10 mouse cellular contexts compared by ENCODE assay signal in genomic region chr10:3325447-3325846, GRCm38 (mm10). TPM values are rescaled to one million over a fixed set of nuclear protein-coding genes. Genes with fewer than 3 reads are reported as not detected.
DNase-seq lines count a peak whose midpoint lies in the region; ATAC-seq and TF ChIP-seq lines count a peak whose summit lies in the region.
"Had no signal": no experiment of that assay in that cellular context is flagged by ENCODE, and none has a peak within 500 bp of the region (broad histone marks: within the 10 kb centered on the region; RNA-seq: fewer than 3 reads in every experiment).

No protein-coding gene starts in this region.

- no peak overlapping the region for H3K4me3 ChIP-seq in layer of hippocampus, adult 2 months
- H3K4me3 ChIP-seq: stomach, embryonic 15.5 days had no signal

- no peak for DNase-seq in layer of hippocampus, adult 2 months (ENCODE audit: low spot score in 2 of 2)
- no peak for DNase-seq in layer of hippocampus, adult 8-10 months (ENCODE audit: low spot score in 2 of 2)
- DNase-seq in Patski (ENCODE audit: low read depth, low spot score): no peak
- DNase-seq in brain, embryonic 14.5 days (ENCODE audit: low read depth): peak; percentile 10
- peak; percentile 48 for DNase-seq in lung, postnatal 14 days
- DNase-seq in spleen, adult 12 weeks (ENCODE audit: low spot score): no peak
- DNase-seq in layer of hippocampus, postnatal 25 days (ENCODE audit: extremely low spot score in 1 of 2, low spot score in 1 of 2): no peak

- CTCF ChIA-PET in Patski (lab: Charles Lee): interaction anchor here (1.0 kb wide), 1 partner anchor 11 kb away, joined by 3 read pairs; no protein-coding TSS in a partner anchor

- peak; percentile 18 for ATAC-seq in Patski
- ATAC-seq: forebrain, embryonic 16.5 days had no signal

- peak; percentile 65 for TF ChIP-seq CTCF in layer of hippocampus, adult 2 months (conservative IDR thresholded peaks at IDR 0.05)
- TF ChIP-seq CTCF in Patski (IDR thresholded peaks at IDR 0.05): peak; percentile 92
- no peak for TF ChIP-seq CTCF in brain, embryonic 14.5 days (IDR thresholded peaks at IDR 0.05; ENCODE audit: borderline replicate concordance, extremely low read depth, insufficient read depth, insufficient read length)

- in situ Hi-C loops in Patski (cut with MboI; ENCODE audit: low pct_unique_long_range_greater_than_20kb): loop anchor here (10.0 kb wide), 1 partner anchor 91 kb away; no protein-coding TSS in a partner anchor

- H3K27me3 ChIP-seq in Patski: peaks cover 11% of the 10 kb centered on the region
- H3K27me3 ChIP-seq: stomach, embryonic 15.5 days had no signal

- H3K27ac ChIP-seq in layer of hippocampus, adult 2 months: no peak overlapping the region
- H3K27ac ChIP-seq: stomach, embryonic 15.5 days had no signal

- POLR2A ChIA-PET in Patski (lab: Charles Lee): no interaction called here

- no peak for TF ChIP-seq POLR2A in brain, embryonic 14.5 days (IDR thresholded peaks at IDR 0.05; ENCODE audit: borderline replicate concordance, extremely low read depth, insufficient read depth, insufficient read length, poor library complexity, severe bottlenecking)

RNA-seq across cellular contexts. Expression of gene Ppp1r14c, which starts 40.4 kb away (rescaled TPM):
- 10 to 100 TPM; 19.9 to 20.0 TPM for total RNA-seq in layer of hippocampus, adult 2 months (2021)
- total RNA-seq in layer of hippocampus, adult 8-10 months (2022): 10 to 100 TPM; 16.8 to 18.5 (median 17.7) TPM
- 4.2 TPM for polyA plus RNA-seq in Patski (2021)
- 19.0 and 25.5 TPM in 2 replicates for polyA plus RNA-seq in brain, embryonic 14.5 days (2012; rRNA removed)
- total RNA-seq in layer of hippocampus, postnatal 25 days (2021): 10 to 100 TPM; 28.4 to 32.0 TPM

RNA-seq across cellular contexts. Expression of gene H60c, which starts 57.9 kb away (rescaled TPM):
- not detected for total RNA-seq in layer of hippocampus, adult 2 months (2021)
- total RNA-seq in layer of hippocampus, adult 8-10 months (2022): not detected
- 0.19 TPM for polyA plus RNA-seq in Patski (2021)
- 0.24 and 0.44 TPM in 2 replicates for polyA plus RNA-seq in brain, embryonic 14.5 days (2012; rRNA removed)
- not detected for total RNA-seq in layer of hippocampus, postnatal 25 days (2021)
- total RNA-seq: left cerebral cortex, adult 8-10 months had no signal
- polyA plus RNA-seq: forebrain, embryonic 16.5 days had no signal

Comparison
In these comparisons a context has a peak if more than half of its experiments do, and no peak if none do; other contexts are left out.
1. DNase-seq: peak in brain, embryonic 14.5 days (single experiment) and lung, postnatal 14 days (single experiment); none in layer of hippocampus, adult 2 months (0 of 2), layer of hippocampus, adult 8-10 months (0 of 2), Patski (single experiment), spleen, adult 12 weeks (single experiment) and layer of hippocampus, postnatal 25 days (0 of 2).